In the genomic region with DNA sequence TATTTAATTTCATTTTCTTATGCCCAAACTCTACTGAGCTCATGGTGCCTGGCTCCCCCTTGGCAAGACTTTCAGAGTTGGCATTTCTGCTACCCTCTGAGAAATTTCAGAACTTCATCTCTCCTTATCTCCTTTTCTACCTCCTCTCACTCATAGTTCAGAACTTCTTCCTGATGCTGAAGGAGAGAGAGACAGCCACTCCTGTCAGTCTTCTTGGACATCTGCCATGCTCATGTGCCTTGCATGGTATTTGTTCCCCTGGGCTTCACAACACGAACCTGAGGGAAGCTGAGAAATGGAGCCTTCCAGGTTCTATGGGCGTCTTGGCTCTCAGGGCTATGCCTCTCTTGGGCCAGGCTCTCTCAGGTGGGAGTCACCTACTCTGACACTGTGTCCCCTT, we compare ENCODE assay signal across 26 mouse cellular contexts.
"Had no signal": no experiment of that assay in that cellular context is flagged by ENCODE, and none has a peak within 500 bp of the region (broad histone marks: within the 10 kb centered on the region; RNA-seq: fewer than 3 reads in every experiment).

No protein-coding gene starts in this region.

- H3K27ac ChIP-seq: heart, adult 2 months; heart, embryonic 13.5 days; heart, embryonic 15.5 days; intestine, embryonic 15.5 days; layer of hippocampus, adult 2 months; left cerebral cortex, adult 2 months; limb, embryonic 13.5 days; limb, embryonic 15.5 days; liver, embryonic 12.5 days; liver, embryonic 14.5 days had no signal

- H3K27me3 ChIP-seq: intestine, embryonic 15.5 days; limb, embryonic 15.5 days had no signal

- H3K36me3 ChIP-seq: heart, embryonic 13.5 days; heart, embryonic 15.5 days; hindbrain, embryonic 13.5 days; intestine, embryonic 15.5 days; limb, embryonic 13.5 days; limb, embryonic 15.5 days; liver, embryonic 12.5 days had no signal

- H3K9me3 ChIP-seq: heart, embryonic 15.5 days; hindbrain, embryonic 13.5 days; intestine, embryonic 15.5 days; limb, embryonic 13.5 days; limb, embryonic 15.5 days; liver, embryonic 12.5 days had no signal

- H3K4me3 ChIP-seq: heart, adult 2 months; heart, embryonic 13.5 days; heart, embryonic 15.5 days; hindbrain, embryonic 13.5 days; intestine, embryonic 15.5 days; layer of hippocampus, adult 2 months; left cerebral cortex, adult 2 months; limb, embryonic 13.5 days; limb, embryonic 15.5 days; liver, embryonic 12.5 days had no signal

- ATAC-seq: hindbrain, embryonic 16.5 days; inflammation-experienced regulatory T-cells, adult 6 months; intestine, embryonic 15.5 days; intestine, postnatal 0 days; liver, embryonic 12.5 days had no signal

- H3K9ac ChIP-seq: heart, embryonic 13.5 days; heart, embryonic 15.5 days; hindbrain, embryonic 13.5 days; intestine, embryonic 15.5 days; limb, embryonic 13.5 days; limb, embryonic 15.5 days; liver, embryonic 12.5 days; liver, embryonic 14.5 days had no signal

- H3K4me2 ChIP-seq: heart, embryonic 11.5 days; heart, embryonic 13.5 days; heart, embryonic 15.5 days; hindbrain, embryonic 13.5 days; intestine, embryonic 15.5 days; limb, embryonic 13.5 days; limb, embryonic 15.5 days; liver, embryonic 12.5 days had no signal

- DNase-seq: gastrocnemius, postnatal 10 days; gastrocnemius, postnatal 36 days; heart, adult 11 months; heart, adult 2 months; heart, postnatal 14 days; heart, postnatal 36 days; kidney, adult 18-20 months; kidney, adult 8-10 months; kidney, postnatal 10 days; kidney, postnatal 25 days; kidney, postnatal 4 days; left cerebral cortex, postnatal 4 days had no signal

- H3K4me1 ChIP-seq: liver, embryonic 12.5 days had no signal
